Mouse (Mus musculus) intestine, embryonic 14.5 days (tissue): ENCODE measurements around the gene Ccs. TPM values are rescaled to one million over a fixed set of nuclear protein-coding genes. Genes with fewer than 3 reads are reported as not detected.

Experiments used
- ATAC-seq: fragments of 200-750 bp; cut with Nextera tagmentation; replicated peaks from 2 replicates; pipeline ENCODE4 v1.8.0; 2017; ENCODE audit warnings: low read depth, moderate number of reproducible peaks, moderate TSS enrichment, moderate library complexity; ENCODE audit not compliant: low FRiP score, low TSS enrichment
- DNase-seq: peaks from one replicate; pipeline ENCODE4 v3.0.0-alpha.2; 2018; ENCODE audit warnings: low spot score
- H3K27ac ChIP-seq: fragments of 300-500 bp; sonication (generic); 2 replicates; pipeline ENCODE4 v1.5.1; 2014; ENCODE audit warnings: low read depth, mild to moderate bottlenecking, control low read depth
- H3K27me3 ChIP-seq: fragments of 300-500 bp; sonication (generic); replicated peaks from 2 replicates; pipeline ENCODE4 v1.6.1; 2014; ENCODE audit warnings: low read length, control low read depth; ENCODE audit not compliant: control insufficient read depth, insufficient read depth
- H3K36me3 ChIP-seq: fragments of 300-500 bp; sonication (generic); 2 replicates; pipeline ENCODE4 v1.6.1; 2014; ENCODE audit warnings: low read length, control low read depth; ENCODE audit not compliant: control insufficient read depth, insufficient read depth
- H3K4me1 ChIP-seq: fragments of 300-500 bp; sonication (generic); replicated peaks from 2 replicates; pipeline ENCODE4 v1.6.1; 2014; ENCODE audit warnings: low read length, control low read depth, mixed read lengths; ENCODE audit not compliant: control insufficient read depth, insufficient read depth
- H3K4me2 ChIP-seq: fragments of 300-500 bp; sonication (generic); 2 replicates; pipeline ENCODE4 v1.6.1; 2014; ENCODE audit warnings: low read length
- H3K4me3 ChIP-seq: fragments of 300-500 bp; sonication (generic); 2 replicates; pipeline ENCODE4 v1.5.1; 2014; ENCODE audit warnings: low read depth, low read length, control low read depth, mixed read lengths
- H3K9ac ChIP-seq: fragments of 300-500 bp; sonication (generic); 2 replicates; pipeline ENCODE4 v1.6.1; 2014; ENCODE audit warnings: mild to moderate bottlenecking, low read length
- H3K9me3 ChIP-seq: fragments of 300-500 bp; sonication (generic); 2 replicates; pipeline ENCODE4 v1.6.1; 2016; ENCODE audit warnings: low read length, control low read depth; ENCODE audit not compliant: control insufficient read depth
- WGBS: fragments of 180-500 bp; shearing (Covaris S2); extraction: QIAGEN DNeasy Blood & Tissue Kit; methylation state at CpG from one replicate; pipeline ENCODE4 v1.1.7; 2014; 5-methylcytosine and 5-hydroxymethylcytosine counted together
- polyA plus RNA-seq: library from polyadenylated mRNA; unstranded; fragments of >200 nt; fragmentation: Nextera tagmentation; extraction: Ambion mirVana; gene quantifications from 2 replicates; pipeline ENCODE4 v1.2.1, GENCODE M21; 2014

Gene Ccs
- polyA plus RNA-seq, 1 experiment from 2014 or later = 49.3 TPM

DNA sequence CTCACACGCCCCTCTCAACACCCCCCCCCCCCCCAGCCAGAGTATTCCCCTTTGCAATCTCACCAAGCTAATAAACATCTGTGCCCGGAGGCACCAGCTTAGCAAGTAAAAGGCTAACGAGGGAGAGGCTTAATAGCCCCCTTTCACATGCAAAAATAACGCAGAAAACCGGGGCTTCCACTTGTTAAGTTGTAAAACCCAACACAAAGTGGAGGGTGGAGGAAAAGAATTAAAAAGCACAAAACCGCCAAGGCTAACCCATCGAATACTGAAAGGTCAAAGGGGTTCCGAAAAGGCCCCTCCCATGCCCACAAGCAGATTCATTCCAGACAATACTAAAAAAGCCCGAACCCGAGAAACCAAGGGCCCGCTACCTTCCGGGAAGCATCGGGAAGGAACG lies 28.8 kb downstream of the Ccs start:
- DNase-seq = no peak
- Histone ChIP-seq H3K9ac (peak overlapping the region; percentile 82), H3K4me2 (peak overlapping the region; percentile 95), H3K4me3 (peak overlapping the region; percentile 97), H3K27me3 (no peaks in the 10 kb centered on the region), H3K9me3 (no peaks in the 10 kb centered on the region), H3K36me3 (no peaks in the 10 kb centered on the region), H3K4me1 (peaks cover 14% of the 10 kb centered on the region; the same call in 1 of the 2 replicates), H3K27ac (0 out of 2 replicates have a peak overlapping the region, but pooled peaks have one; percentile 94)
- WGBS = under 1% methylated on average over 14 of the region's 14 CpGs
- no peak for ATAC-seq

DNA sequence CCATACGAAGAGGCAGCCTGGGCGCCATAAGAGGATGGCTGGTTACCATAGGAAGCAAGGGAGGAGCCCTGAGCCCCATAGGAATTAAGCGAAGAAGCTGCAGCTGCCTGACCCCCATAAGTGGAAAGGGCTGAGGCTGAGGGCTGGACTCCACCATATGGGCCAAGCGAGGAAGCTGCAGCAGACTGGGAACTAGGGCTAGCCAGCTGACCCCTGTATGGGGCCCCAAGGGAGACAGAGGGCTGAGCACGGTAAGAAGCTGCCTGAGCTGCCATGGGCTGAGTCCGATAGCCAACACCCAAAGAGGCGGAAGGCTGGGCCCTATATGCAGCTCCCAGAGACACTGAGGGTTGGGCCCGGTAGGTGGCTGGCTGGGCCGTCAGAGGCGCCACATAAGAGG lies 35.8 kb downstream of the Ccs start:
- Histone ChIP-seq H3K4me2 (no peak overlapping the region), H3K27ac (no peak overlapping the region), H3K9ac (no peak overlapping the region), H3K4me3 (no peak overlapping the region), H3K4me1 (peaks cover under 1% of the 10 kb centered on the region; the same call in 1 of the 2 replicates), H3K9me3 (no peaks in the 10 kb centered on the region), H3K36me3 (peaks cover 55% of the 10 kb centered on the region), H3K27me3 (no peaks in the 10 kb centered on the region)
- no peak for DNase-seq
- 83% methylated on average over 8 of the region's 10 CpGs for WGBS
- ATAC-seq = no peak

DNA sequence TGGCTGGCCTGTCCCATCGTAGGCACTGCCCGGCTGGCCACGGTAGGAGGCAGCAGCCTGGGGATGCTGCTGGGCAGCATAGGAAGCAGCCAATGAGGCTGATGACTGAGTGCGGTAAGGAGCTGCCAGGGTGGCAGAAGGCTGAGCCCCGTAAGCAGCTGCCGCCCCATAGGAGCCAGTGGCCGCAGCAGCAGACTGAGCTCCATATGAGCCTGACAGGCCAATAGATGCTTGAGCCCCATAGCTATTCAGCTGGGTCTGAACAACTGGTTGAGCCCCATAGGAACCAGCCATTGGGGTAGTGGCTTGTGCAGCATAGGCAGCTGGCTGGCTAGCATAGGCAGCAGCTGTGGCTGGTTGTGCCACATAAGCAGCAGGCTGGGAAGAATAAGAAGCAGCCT lies 36.4 kb downstream of the Ccs start:
- H3K9me3 ChIP-seq = no peaks in the 10 kb centered on the region
- peaks cover 60% of the 10 kb centered on the region for H3K36me3 ChIP-seq
- H3K27me3 ChIP-seq = no peaks in the 10 kb centered on the region
- ATAC-seq (no peak), DNase-seq (no peak)
- H3K4me1 ChIP-seq = no peaks in the 10 kb centered on the region
- no peak overlapping the region for H3K4me3 ChIP-seq
- no peak overlapping the region for H3K27ac ChIP-seq
- H3K9ac ChIP-seq = no peak overlapping the region
- 96% methylated on average over 7 of the region's 7 CpGs for WGBS
- H3K4me2 ChIP-seq = no peak overlapping the region

DNA sequence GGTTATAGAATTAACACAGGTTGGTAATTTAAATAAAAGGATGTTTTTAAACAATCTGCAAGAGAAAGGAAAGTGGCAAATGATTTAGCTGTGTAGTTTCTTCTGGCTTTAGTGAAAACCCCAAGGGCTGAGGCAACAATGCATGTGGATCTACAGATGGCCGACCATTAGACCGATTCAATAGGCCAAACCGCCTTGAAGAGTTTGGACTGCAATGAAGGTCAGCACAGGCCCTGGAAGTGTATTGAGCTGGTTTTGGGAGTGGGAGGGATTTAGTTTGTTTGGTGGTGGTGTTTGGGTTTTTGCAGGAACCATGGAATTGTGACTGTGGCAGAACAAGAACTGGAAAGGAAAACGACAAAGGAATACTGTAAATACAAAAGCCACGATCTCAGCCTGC lies 40.0 kb downstream of the Ccs start:
- Histone ChIP-seq H3K4me1 (0 out of 2 replicates have a peak, but pooled peaks cover 5% of the 10 kb centered on the region), H3K27ac (no peak overlapping the region), H3K9ac (no peak overlapping the region), H3K4me3 (no peak overlapping the region), H3K4me2 (no peak overlapping the region), H3K36me3 (peaks cover 68% of the 10 kb centered on the region), H3K27me3 (no peaks in the 10 kb centered on the region), H3K9me3 (no peaks in the 10 kb centered on the region)
- DNase-seq (no peak), ATAC-seq (no peak)
- 91% methylated on average over 5 of the region's 5 CpGs for WGBS

DNA sequence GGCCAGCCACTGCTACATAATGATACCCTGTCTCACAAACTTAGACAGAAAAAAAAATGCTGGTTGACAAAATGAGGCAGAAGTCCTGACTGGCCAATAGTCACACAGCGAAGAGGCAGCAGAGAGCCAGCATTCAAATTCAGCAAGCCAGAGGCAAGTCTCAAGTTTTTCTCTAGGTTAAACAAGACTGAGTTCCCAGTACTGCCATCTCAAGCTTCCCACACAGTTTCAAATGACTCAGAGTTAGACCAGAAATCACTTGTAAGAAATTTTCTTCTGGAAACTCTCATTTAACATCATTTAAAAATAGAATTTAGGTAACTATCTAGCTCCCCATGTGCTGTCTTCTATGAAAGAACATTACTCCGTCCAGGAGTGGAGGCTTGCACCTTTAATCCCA lies 41.3 kb downstream of the Ccs start:
- no peaks in the 10 kb centered on the region for H3K27me3 ChIP-seq
- WGBS = 97% methylated on average over 2 of the region's 2 CpGs
- H3K4me1 ChIP-seq = 0 out of 2 replicates have a peak, but pooled peaks cover 5% of the 10 kb centered on the region
- no peak overlapping the region for H3K4me2 ChIP-seq
- H3K4me3 ChIP-seq = no peak overlapping the region
- no peaks in the 10 kb centered on the region for H3K9me3 ChIP-seq
- no peak overlapping the region for H3K27ac ChIP-seq
- peaks cover 58% of the 10 kb centered on the region for H3K36me3 ChIP-seq
- DNase-seq (no peak), ATAC-seq (no peak)
- H3K9ac ChIP-seq = no peak overlapping the region

DNA sequence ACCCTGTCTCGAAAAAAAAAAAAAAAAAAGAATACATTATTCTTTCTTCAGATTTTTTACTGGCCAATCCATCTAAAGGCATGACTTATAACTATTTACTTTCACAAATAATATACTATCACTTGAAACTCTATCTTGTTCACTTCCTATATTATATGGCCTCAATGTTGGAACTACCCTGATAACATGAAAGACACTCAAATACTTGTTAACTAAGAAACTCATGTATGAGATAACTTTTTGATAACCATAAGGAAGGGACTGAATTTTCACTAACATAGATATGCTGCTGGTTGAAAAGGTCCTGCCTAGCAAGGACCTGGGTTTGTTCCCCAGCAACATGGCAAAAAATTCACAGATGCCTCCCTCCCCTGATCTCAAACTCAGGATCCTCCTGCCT lies 43.2 kb downstream of the Ccs start:
- Histone ChIP-seq H3K36me3 (peaks cover 52% of the 10 kb centered on the region), H3K4me3 (no peak overlapping the region)
- ATAC-seq = no peak

DNA sequence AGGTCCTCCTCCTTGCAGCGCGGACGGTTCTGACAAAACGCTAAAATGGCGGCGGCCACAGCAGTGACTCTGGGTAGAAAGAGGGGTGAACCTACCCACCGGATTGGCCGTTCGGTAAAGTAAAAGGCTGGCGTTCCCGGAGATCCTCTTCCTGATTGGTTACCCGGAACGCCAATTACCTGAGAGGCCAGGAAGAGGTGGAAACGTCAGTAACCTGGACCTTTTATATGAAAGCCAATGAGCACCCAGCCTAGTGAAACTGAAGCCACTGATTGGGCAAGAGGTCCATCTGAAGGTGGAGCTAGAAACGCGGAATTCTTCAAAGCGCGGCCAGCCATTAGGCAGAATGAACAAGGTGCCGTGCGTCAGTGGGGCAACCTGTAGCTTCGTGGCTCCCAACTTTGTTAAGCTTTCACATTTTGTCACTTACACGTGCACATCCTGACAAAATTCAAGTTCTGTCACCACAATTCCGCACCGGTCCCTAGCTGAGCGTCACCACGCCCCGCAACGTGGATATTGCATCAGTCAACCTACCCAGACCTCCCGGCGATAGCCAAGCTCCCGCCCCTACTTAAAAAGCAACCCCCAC lies 45.2 kb downstream of the Ccs start, which contains the start of gene Rbm4:
Rbm4 (minus strand) TSS at position 71 of the 592 bp plus-strand sequence.
- ATAC-seq (peak; percentile 97), DNase-seq (peak; percentile 97)
- Histone ChIP-seq H3K4me1 (peaks cover 18% of the 10 kb centered on the region), H3K9ac (peak within 1 kb of the TSS; percentile 86), H3K27ac (peak within 1 kb of the TSS; percentile 86), H3K27me3 (no peaks in the 10 kb centered on the region), H3K9me3 (no peaks in the 10 kb centered on the region), H3K4me3 (peak within 1 kb of the TSS; percentile 95), H3K4me2 (peak within 1 kb of the TSS; percentile 93), H3K36me3 (peaks cover 47% of the 10 kb centered on the region)
- under 1% methylated on average over 31 of the region's 31 CpGs for WGBS

More for the DNA sequence above, 43.2 kb downstream of the Ccs start:
- Histone ChIP-seq H3K9ac (no peak overlapping the region), H3K9me3 (no peaks in the 10 kb centered on the region), H3K4me1 (peaks cover 15% of the 10 kb centered on the region), H3K4me2 (no peak overlapping the region), H3K27me3 (no peaks in the 10 kb centered on the region), H3K27ac (no peak overlapping the region)
- DNase-seq = no peak
- whole genome bisulfite sequencing = 71% methylated on average over 1 of the region's 1 CpGs

DNA sequence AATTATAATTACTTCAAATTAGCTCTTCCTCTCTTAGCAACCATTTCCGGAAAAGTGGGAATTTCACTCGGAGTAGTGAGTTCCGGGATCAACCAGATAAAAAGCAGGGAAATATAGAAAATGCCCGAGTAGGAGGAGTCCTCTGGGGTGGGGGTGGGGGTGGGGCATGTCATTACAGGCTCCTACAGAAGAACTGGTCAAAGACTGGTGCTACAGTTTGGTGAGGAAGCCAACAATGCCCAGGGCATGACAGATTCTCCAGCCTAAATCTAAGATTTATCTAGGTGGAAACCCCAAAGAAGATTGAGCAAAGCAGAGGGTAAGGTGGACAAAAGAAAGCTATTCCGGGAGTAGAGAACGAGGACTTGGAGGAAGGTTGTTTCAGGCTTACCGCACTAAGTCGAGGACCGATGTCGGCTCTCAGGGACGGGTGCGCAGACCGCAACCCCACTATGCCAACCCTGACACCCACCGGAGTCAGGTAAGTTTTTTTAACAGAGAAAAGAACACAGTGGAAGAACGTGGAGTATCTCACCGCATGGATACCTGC lies 45.8 kb downstream of the Ccs start:
- WGBS = under 1% methylated on average over 16 of the region's 16 CpGs
- H3K27me3 ChIP-seq = no peaks in the 10 kb centered on the region
- H3K9me3 ChIP-seq = no peaks in the 10 kb centered on the region
- peak overlapping the region; percentile 86 for H3K27ac ChIP-seq
- H3K4me3 ChIP-seq = peak overlapping the region; percentile 95
- H3K9ac ChIP-seq = peak overlapping the region; percentile 86
- peak overlapping the region; percentile 93 for H3K4me2 ChIP-seq
- H3K4me1 ChIP-seq = peaks cover 18% of the 10 kb centered on the region
- ATAC-seq (peak; percentile 61), DNase-seq (no peak)
- H3K36me3 ChIP-seq = peaks cover 46% of the 10 kb centered on the region

DNA sequence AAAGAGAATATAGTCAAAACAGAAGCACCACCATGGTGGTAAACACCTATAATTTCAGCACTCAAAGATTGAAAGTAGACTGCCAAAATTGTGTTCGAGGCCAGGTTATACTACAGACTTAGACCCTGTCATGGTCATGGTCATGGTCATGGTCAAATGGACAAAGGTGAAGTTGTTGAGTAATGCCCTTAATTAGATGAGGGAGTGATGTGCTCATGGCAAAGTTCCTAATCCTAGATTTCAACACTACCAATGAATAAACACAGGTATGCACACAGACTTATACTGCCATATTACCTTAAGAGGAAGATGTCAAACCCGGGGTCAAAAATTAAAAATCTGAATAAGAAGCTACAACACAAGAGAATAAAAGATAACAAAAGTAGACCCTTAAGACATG lies 52.8 kb downstream of the Ccs start:
- H3K4me3 ChIP-seq = no peak overlapping the region
- WGBS = 92% methylated on average over 2 of the region's 2 CpGs
- H3K27ac ChIP-seq = no peak overlapping the region
- no peaks in the 10 kb centered on the region for H3K27me3 ChIP-seq
- peaks cover 6% of the 10 kb centered on the region; the same call in 1 of the 2 replicates for H3K4me1 ChIP-seq
- H3K4me2 ChIP-seq = no peak overlapping the region
- H3K9ac ChIP-seq = no peak overlapping the region
- no peaks in the 10 kb centered on the region for H3K9me3 ChIP-seq
- H3K36me3 ChIP-seq = peaks cover 94% of the 10 kb centered on the region
- ATAC-seq (no peak), DNase-seq (no peak)
